ENCODE assay signal across 8 mouse cellular contexts in genomic region chr5:129864467-129864866, GRCm38 (mm10). TPM values are rescaled to one million over a fixed set of nuclear protein-coding genes. Genes with fewer than 3 reads are reported as not detected.
DNase-seq lines count a peak whose midpoint lies in the region; ATAC-seq and TF ChIP-seq lines count a peak whose summit lies in the region.

No protein-coding gene starts in this region.

- no peak for ATAC-seq in midbrain, embryonic 11.5 days (ENCODE audit: low FRiP score)
- ATAC-seq in midbrain, embryonic 15.5 days (replicated peaks) = no peak
- ATAC-seq in intestine, postnatal 0 days = no peak
- no peak for ATAC-seq in limb, embryonic 13.5 days (ENCODE audit: low FRiP score, low read depth)
- no peak for ATAC-seq in inflammation-experienced regulatory T-cells, adult 6 months

- H3K36me3 ChIP-seq in midbrain, embryonic 11.5 days (ENCODE audit: control insufficient read depth, insufficient read depth, low read length) = peaks cover 9% of the 10 kb centered on the region; the same call in 1 of the 2 replicates
- H3K36me3 ChIP-seq in midbrain, embryonic 15.5 days (replicated peaks) = peaks cover 10% of the 10 kb centered on the region; the same call in 1 of the 2 replicates
- H3K36me3 ChIP-seq in intestine, postnatal 0 days (ENCODE audit: control insufficient read depth, insufficient read depth) = peaks cover 22% of the 10 kb centered on the region
- H3K36me3 ChIP-seq in limb, embryonic 13.5 days = peaks cover 35% of the 10 kb centered on the region

- peak; percentile 87 for DNase-seq in midbrain, embryonic 11.5 days (ENCODE audit: low spot score, missing footprints)
- peak; percentile 62 for DNase-seq in adrenal gland, postnatal 25 days
- DNase-seq in forelimb bud, embryonic 11.5 days (ENCODE audit: low read depth, low spot score) = peak; percentile 42
- DNase-seq in naive thymus-derived CD4-positive, alpha-beta T cell, adult 2 months (ENCODE audit: low read depth) = peak; percentile 49

- H3K4me2 ChIP-seq in midbrain, embryonic 11.5 days = no peak overlapping the region
- H3K4me2 ChIP-seq in midbrain, embryonic 15.5 days = no peak overlapping the region
- H3K4me2 ChIP-seq in intestine, postnatal 0 days (replicated peaks; ENCODE audit: low read depth) = 0 out of 2 replicates have a peak overlapping the region, but pooled peaks have one; percentile 24
- peak overlapping the region; percentile 37 for H3K4me2 ChIP-seq in limb, embryonic 13.5 days (replicated peaks)

- no peak overlapping the region for H3K27ac ChIP-seq in midbrain, embryonic 11.5 days (ENCODE audit: low read depth, low read length)
- no peak overlapping the region for H3K27ac ChIP-seq in midbrain, embryonic 15.5 days
- no peak overlapping the region for H3K27ac ChIP-seq in intestine, postnatal 0 days (ENCODE audit: low read depth, low read length)
- no peak overlapping the region for H3K27ac ChIP-seq in limb, embryonic 13.5 days

- no peaks in the 10 kb centered on the region for H3K9me3 ChIP-seq in midbrain, embryonic 11.5 days (ENCODE audit: control insufficient read depth, low read length)
- no peaks in the 10 kb centered on the region for H3K9me3 ChIP-seq in midbrain, embryonic 15.5 days
- H3K9me3 ChIP-seq in intestine, postnatal 0 days (ENCODE audit: control insufficient read depth) = no peaks in the 10 kb centered on the region
- no peaks in the 10 kb centered on the region; the same call in 1 of the 2 replicates for H3K9me3 ChIP-seq in limb, embryonic 13.5 days

- H3K4me1 ChIP-seq in midbrain, embryonic 11.5 days (ENCODE audit: control insufficient read depth, insufficient read depth, low read length) = peaks cover 2% of the 10 kb centered on the region; the same call in 1 of the 2 replicates
- no peaks in the 10 kb centered on the region for H3K4me1 ChIP-seq in midbrain, embryonic 15.5 days
- H3K4me1 ChIP-seq in intestine, postnatal 0 days (replicated peaks; ENCODE audit: control insufficient read depth, insufficient read depth, low read length) = no peaks in the 10 kb centered on the region
- H3K4me1 ChIP-seq in limb, embryonic 13.5 days = 0 out of 2 replicates have a peak, but pooled peaks cover 5% of the 10 kb centered on the region

- H3K9ac ChIP-seq in midbrain, embryonic 11.5 days (ENCODE audit: low read length) = no peak overlapping the region
- H3K9ac ChIP-seq in midbrain, embryonic 15.5 days = no peak overlapping the region
- no peak overlapping the region; the same call in 1 of the 2 replicates for H3K9ac ChIP-seq in intestine, postnatal 0 days (ENCODE audit: low read depth, low read length)
- peak overlapping the region; percentile 48 for H3K9ac ChIP-seq in limb, embryonic 13.5 days

- no peaks in the 10 kb centered on the region for H3K27me3 ChIP-seq in midbrain, embryonic 11.5 days (ENCODE audit: control insufficient read depth, insufficient read depth, low read length)
- H3K27me3 ChIP-seq in midbrain, embryonic 15.5 days (replicated peaks) = no peaks in the 10 kb centered on the region
- no peaks in the 10 kb centered on the region for H3K27me3 ChIP-seq in intestine, postnatal 0 days (replicated peaks; ENCODE audit: control insufficient read depth, insufficient read depth, low read length)
- no peaks in the 10 kb centered on the region for H3K27me3 ChIP-seq in limb, embryonic 13.5 days

- TF ChIP-seq CTCF in intestine, postnatal 0 days (IDR thresholded peaks at IDR 0.05; ENCODE audit: low read depth) = peak; percentile 67

- H3K4me3 ChIP-seq in midbrain, embryonic 11.5 days (ENCODE audit: low read depth, low read length) = no peak overlapping the region
- H3K4me3 ChIP-seq in midbrain, embryonic 15.5 days = no peak overlapping the region
- H3K4me3 ChIP-seq in intestine, postnatal 0 days (ENCODE audit: low read depth, low read length) = no peak overlapping the region
- no peak overlapping the region for H3K4me3 ChIP-seq in limb, embryonic 13.5 days

- WGBS in midbrain, embryonic 11.5 days = 12% methylated on average over 18 of the region's 18 CpGs
- 14% methylated on average over 18 of the region's 18 CpGs for WGBS in midbrain, embryonic 15.5 days
- WGBS in intestine, postnatal 0 days = 13% methylated on average over 18 of the region's 18 CpGs
- 9% methylated on average over 18 of the region's 18 CpGs for WGBS in limb, embryonic 13.5 days

RNA-seq across cellular contexts. Expression of gene Sumf2, which starts 17.7 kb away (rescaled TPM):
- polyA plus RNA-seq in midbrain, embryonic 11.5 days (2014; fragmentation: Nextera tagmentation; extraction: Ambion mirVana) = 48.2 and 53.4 TPM in 2 replicates
- 23.1 and 28.4 TPM in 2 replicates for polyA plus RNA-seq in midbrain, embryonic 15.5 days (2015; fragmentation: Nextera tagmentation; extraction: Ambion mirVana)
- 45.5 and 58.2 TPM in 2 replicates for total RNA-seq in adrenal gland, postnatal 25 days (2021)
- 14.6 and 15.1 TPM in 2 replicates for polyA plus RNA-seq in intestine, postnatal 0 days (2015; fragmentation: Nextera tagmentation; extraction: Ambion mirVana)
- polyA plus RNA-seq in limb, embryonic 13.5 days (2015; fragmentation: Nextera tagmentation; extraction: Ambion mirVana) = 79.8 and 85.3 TPM in 2 replicates
- polyA plus RNA-seq in inflammation-experienced regulatory T-cells, adult 6 months (2017; shearing (Covaris generic)) = 10 to 100 TPM; 16.5 to 27.1 (median 21.7) TPM

RNA-seq across cellular contexts. Expression of gene Chchd2, which starts 22.8 kb away (rescaled TPM):
- polyA plus RNA-seq in midbrain, embryonic 11.5 days (2014; fragmentation: Nextera tagmentation; extraction: Ambion mirVana) = 880 and 964 TPM in 2 replicates
- polyA plus RNA-seq in midbrain, embryonic 15.5 days (2015; fragmentation: Nextera tagmentation; extraction: Ambion mirVana) = 674 and 719 TPM in 2 replicates
- 798 and 898 TPM in 2 replicates for total RNA-seq in adrenal gland, postnatal 25 days (2021)
- polyA plus RNA-seq in intestine, postnatal 0 days (2015; fragmentation: Nextera tagmentation; extraction: Ambion mirVana) = 1,534 and 1,607 TPM in 2 replicates
- polyA plus RNA-seq in limb, embryonic 13.5 days (2015; fragmentation: Nextera tagmentation; extraction: Ambion mirVana) = 951 and 990 TPM in 2 replicates
- polyA plus RNA-seq in inflammation-experienced regulatory T-cells, adult 6 months (2017; shearing (Covaris generic)) = 100 to 1,000 TPM; 317 to 466 (median 338) TPM

RNA-seq across cellular contexts. Expression of gene Zbed5, which starts 31.1 kb away (rescaled TPM):
- 7.1 and 9.3 TPM in 2 replicates for polyA plus RNA-seq in midbrain, embryonic 11.5 days (2014; fragmentation: Nextera tagmentation; extraction: Ambion mirVana)
- 16.6 and 17.3 TPM in 2 replicates for polyA plus RNA-seq in midbrain, embryonic 15.5 days (2015; fragmentation: Nextera tagmentation; extraction: Ambion mirVana)
- total RNA-seq in adrenal gland, postnatal 25 days (2021) = 1.8 and 2.1 TPM in 2 replicates
- polyA plus RNA-seq in intestine, postnatal 0 days (2015; fragmentation: Nextera tagmentation; extraction: Ambion mirVana) = 1.8 and 2.4 TPM in 2 replicates
- 9.8 and 10.4 TPM in 2 replicates for polyA plus RNA-seq in limb, embryonic 13.5 days (2015; fragmentation: Nextera tagmentation; extraction: Ambion mirVana)
- 1 to 10 TPM in 2 of 3 experiments, under 1 TPM in 1; 0.60 to 2.3 (median 1.5) TPM for polyA plus RNA-seq in inflammation-experienced regulatory T-cells, adult 6 months (2017; shearing (Covaris generic))

RNA-seq across cellular contexts. Expression of gene Phkg1, which starts 33.9 kb away (rescaled TPM):
- polyA plus RNA-seq in midbrain, embryonic 11.5 days (2014; fragmentation: Nextera tagmentation; extraction: Ambion mirVana) = 0.18 and 0.22 TPM in 2 replicates
- 0.40 and 0.56 TPM in 2 replicates for polyA plus RNA-seq in midbrain, embryonic 15.5 days (2015; fragmentation: Nextera tagmentation; extraction: Ambion mirVana)
- 3.1 and 3.2 TPM in 2 replicates for total RNA-seq in adrenal gland, postnatal 25 days (2021)
- polyA plus RNA-seq in intestine, postnatal 0 days (2015; fragmentation: Nextera tagmentation; extraction: Ambion mirVana) = not detected in 2 replicates
- polyA plus RNA-seq in limb, embryonic 13.5 days (2015; fragmentation: Nextera tagmentation; extraction: Ambion mirVana) = 0.32 and 0.36 TPM in 2 replicates
- polyA plus RNA-seq in inflammation-experienced regulatory T-cells, adult 6 months (2017; shearing (Covaris generic)) = under 1 TPM; 0.23 to 0.52 (median 0.38) TPM

RNA-seq across cellular contexts. Expression of gene Nupr1l, which starts 43.9 kb away (rescaled TPM):
- 3.7 and 5.4 TPM in 2 replicates for polyA plus RNA-seq in midbrain, embryonic 11.5 days (2014; fragmentation: Nextera tagmentation; extraction: Ambion mirVana)
- polyA plus RNA-seq in midbrain, embryonic 15.5 days (2015; fragmentation: Nextera tagmentation; extraction: Ambion mirVana) = 3.9 and 5.9 TPM in 2 replicates
- 1.9 and 6.0 TPM in 2 replicates for total RNA-seq in adrenal gland, postnatal 25 days (2021)
- 3.3 and 3.8 TPM in 2 replicates for polyA plus RNA-seq in intestine, postnatal 0 days (2015; fragmentation: Nextera tagmentation; extraction: Ambion mirVana)
- 4.9 and 5.1 TPM in 2 replicates for polyA plus RNA-seq in limb, embryonic 13.5 days (2015; fragmentation: Nextera tagmentation; extraction: Ambion mirVana)
- polyA plus RNA-seq in inflammation-experienced regulatory T-cells, adult 6 months (2017; shearing (Covaris generic)) = 1 to 10 TPM in 1 of 3 experiments, not detected in 2; 1.8 TPM

Comparison
In these comparisons a context has a peak if more than half of its experiments do, and no peak if none do; other contexts are left out.
1. H3K4me2 ChIP-seq: peak in intestine, postnatal 0 days (single experiment) and limb, embryonic 13.5 days (single experiment); none in midbrain, embryonic 11.5 days (single experiment) and midbrain, embryonic 15.5 days (single experiment).
2. Peak in every context shown above with its lines, with median percentiles within 50 percentile points of each other: DNase-seq.